Mouse (Mus musculus) gastrocnemius, postnatal 14 days (tissue): ENCODE results near the gene Defb19. TPM values are rescaled to one million over a fixed set of nuclear protein-coding genes. Genes with fewer than 3 reads are reported as not detected.

Experiments
- DNase-seq: peaks from one replicate; pipeline ENCODE4 v3.0.0; 2021; ENCODE audit warnings: mixed read lengths
- intact Hi-C: fragments of 180-260 bp; cut with DNase I; formaldehyde crosslinking; loops from one replicate; pipeline ENCODE4 v1.15.1; 2025; ENCODE audit warnings: low total_unique reads
- total RNA-seq, 2 experiments: library from RNA; stranded (reverse); gene quantifications; 2 replicates each; pipeline ENCODE4 v1.2.3; 2021

The Defb19 gene
- total RNA-seq, 2 experiments from 2014 or later: not detected

DNA sequence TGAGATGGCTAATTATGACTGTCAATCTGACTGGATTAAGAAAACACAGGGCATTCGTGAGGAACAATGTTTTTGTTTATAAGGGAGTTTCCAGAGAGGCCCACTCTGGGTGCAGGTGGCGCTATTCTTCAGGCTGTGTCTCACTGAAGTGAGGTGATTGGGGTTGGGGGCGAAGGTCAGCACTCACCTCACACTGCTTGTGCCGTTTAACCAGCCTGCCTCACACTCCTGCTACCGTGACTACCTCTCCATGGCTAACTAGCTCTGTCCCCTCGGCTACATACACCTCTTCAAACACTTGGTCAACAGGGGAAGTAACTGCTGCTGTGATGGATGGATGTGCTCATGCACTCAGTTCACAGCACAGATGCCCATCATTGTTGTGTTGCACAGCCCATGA, 8.9 kb upstream of the Defb19 start:
- DNase-seq: no peak
- intact Hi-C loops: no loop called here

DNA sequence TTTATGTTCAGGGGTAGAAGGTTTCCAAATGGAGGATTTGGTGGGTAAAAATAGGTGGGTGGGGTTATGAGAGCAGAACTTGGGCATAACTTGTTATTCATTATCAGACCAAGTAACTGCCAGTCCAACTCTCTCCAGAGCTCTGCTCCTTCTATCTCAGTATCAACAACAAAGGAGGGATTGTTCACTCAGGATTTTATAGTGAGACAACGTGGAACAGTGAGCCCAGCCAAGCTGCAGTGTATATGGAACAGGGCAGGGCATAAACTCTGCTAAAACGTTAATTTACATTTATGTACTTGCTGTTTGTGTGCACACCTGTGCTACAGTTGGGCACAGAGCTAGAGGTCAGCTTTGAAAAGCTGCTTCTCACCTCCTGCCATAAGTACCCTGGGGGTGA, 8.3 kb upstream of the Defb19 start:
- intact Hi-C loops: no loop called here
- no peak for DNase-seq

DNA sequence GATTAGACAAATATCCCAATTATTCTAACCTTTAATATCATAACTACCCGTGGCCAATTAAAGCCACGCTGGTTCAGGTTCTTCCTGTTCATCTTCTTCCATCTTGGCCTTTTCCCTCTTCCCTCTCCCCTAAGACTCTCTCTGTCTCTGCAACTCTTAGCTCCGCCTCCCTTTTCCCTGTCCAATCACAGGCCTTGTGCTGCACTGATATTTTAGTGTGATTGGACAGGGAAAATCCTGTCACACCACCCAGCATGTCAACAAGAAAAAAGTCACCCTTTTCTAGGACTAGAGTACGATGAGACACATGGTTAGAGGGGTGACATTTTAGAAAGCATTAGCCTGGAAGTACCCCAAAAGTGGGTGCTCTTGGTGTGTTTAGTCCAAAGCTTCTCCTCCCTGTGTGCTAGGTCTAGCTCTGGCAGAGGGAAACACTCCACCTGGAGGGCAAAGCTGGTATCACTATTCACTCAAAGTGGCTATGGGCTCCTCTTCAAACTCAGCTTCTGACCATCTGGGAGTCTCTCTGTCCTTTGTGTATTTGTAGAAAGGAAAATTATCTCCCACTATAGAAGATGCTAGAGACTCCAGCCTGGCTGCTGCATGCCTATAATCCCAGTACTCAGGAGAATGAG, 6.9 kb upstream of the Defb19 start:
- intact Hi-C loops: no loop called here
- DNase-seq: no peak

DNA sequence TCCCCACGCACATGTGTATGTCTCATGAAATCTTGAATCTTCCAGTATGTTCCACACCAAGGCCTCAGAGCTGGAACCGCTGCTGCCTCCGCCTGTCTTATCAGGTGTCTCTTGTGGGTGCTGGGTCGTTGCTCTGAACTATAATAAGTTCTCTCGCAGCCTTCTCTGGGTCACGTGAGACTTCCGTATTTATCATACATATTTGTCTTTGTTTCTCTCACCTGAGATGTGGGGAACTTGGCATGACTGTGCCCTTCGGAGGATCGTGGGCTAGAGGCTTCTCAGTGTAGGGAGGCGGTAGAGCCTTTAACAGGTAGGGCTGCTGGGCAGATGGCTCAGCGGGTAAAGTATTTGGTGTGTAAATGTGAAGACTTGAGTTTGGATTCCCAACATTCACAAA, 500 bp upstream of the Defb19 start:
- intact Hi-C loops: no loop called here
- DNase-seq: no peak

DNA sequence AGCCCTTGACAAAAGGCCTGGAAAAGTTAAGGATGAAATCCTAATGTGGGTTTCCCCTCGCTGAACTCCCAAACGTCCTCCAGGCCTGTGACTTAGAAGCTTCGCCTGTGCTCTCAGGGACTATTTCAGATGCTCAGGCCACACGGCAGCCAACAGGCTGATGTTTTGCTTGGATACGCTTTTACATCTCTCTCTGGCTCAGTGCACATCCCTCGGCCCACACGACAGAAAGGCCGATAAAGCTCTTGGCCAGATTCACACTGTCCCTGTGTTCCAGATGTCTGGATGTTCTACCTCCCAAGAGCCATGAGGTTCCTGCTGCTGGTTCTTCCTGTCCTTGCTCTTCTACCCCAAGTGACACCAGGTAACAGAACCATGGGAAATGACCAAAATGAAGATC, 6.6 kb downstream of the Defb19 start:
- intact Hi-C loops: no loop called here
- DNase-seq: no peak

DNA sequence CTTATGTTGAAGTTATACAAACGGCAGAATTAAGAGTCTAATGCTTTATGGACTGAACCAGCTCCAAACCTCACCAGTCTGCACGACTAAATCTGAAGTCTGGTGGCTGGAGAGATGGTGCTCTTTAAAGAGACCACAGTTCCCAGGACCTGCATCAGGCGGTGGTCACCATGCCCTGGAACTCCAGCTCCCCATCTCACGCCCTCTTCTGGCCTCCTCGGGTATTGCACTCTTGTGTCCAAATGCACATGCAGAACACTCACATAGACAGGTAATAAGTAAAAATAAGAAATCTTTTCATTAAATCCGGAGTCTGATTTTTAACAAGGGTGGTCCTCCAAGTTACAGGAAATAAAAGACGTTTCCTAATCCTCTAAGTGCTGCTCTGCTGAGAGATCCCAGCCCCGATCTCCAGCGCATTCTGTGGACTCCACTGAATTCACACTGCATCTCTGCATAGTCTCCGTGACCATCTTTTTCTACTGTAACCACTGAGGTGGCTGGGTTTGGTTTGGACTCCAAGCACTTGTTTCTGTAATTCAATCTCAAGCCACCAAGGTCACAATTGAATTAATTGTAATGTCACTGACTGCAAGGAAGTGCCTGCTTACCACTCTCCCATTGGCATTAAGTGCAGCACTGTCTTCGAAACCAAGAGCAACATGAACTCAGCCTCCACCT, 7.9 kb downstream of the Defb19 start, which contains the start of gene Defb21:
TSS of gene Defb21 (plus strand) at position 631 of the 681 bp plus-strand sequence.
- intact Hi-C loops: no loop called here

DNA sequence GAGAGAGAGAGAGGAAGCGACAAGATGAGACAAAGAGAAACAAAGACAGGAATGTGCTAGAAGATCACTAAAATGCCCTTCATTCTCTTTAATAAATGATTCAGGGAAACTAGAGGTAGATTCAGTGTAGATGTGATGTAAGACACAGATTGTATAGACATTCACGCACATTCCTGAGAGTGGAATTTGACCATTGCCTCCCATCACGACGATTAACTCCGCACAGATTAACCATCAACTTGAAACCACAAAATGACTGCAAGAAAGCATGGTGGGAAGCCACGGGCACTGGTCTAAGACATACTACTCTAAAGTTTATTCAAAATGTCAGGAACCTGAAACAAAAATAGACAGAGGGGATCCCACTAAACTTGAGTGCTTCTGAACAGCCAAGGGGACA, 9.8 kb downstream of the Defb19 start:
- DNase-seq: no peak
- intact Hi-C loops: no loop called here

More for the DNA sequence above, 7.9 kb downstream of the Defb19 start, which contains the start of gene Defb21:
- DNase-seq: no peak

DNA sequence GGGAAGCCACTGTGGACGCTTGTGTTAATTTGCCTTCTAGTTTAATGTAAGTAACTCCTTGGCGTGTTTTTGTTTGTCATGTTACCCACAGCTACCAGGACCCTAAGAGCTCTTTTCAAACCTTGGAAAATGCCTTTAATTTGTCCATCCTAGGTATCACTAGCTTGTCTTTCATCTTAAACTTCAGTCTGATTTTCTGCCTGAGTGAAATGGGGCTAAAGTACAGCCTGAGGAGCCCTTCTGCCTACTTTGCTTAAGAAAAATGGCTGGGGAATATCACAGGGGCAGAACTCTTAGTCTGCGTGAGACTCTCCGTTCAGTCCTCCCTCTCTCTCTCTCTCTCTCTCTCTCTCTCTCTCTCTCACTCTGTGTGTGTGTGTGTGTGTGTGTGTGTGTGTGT, 10.2 kb downstream of the Defb19 start:
- no peak for DNase-seq
- intact Hi-C loops: no loop called here

DNA sequence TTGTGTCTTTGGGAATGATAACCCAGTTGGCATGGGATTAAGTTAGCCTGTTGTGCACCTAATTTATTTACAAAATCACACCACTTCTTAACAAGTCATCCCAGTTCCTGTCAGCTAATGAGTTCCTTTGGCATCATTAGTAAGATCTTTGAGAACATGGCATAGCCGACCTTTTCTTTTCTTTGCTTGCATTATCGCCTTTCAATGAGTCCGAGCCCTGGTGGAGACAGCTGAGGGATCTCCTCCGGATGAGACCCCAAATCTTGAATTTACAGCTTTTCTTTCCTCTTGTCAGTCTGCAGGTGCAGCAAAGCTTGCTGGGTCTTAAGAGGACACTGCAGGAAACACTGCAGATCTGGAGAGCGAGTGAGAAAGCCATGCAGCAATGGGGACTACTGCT, 11.1 kb downstream of the Defb19 start, which contains the start of gene Gm17416:
TSS of gene Gm17416 (plus strand) at position 301 of the 400 bp plus-strand sequence.
- no peak for DNase-seq
- intact Hi-C loops: no loop called here

DNA sequence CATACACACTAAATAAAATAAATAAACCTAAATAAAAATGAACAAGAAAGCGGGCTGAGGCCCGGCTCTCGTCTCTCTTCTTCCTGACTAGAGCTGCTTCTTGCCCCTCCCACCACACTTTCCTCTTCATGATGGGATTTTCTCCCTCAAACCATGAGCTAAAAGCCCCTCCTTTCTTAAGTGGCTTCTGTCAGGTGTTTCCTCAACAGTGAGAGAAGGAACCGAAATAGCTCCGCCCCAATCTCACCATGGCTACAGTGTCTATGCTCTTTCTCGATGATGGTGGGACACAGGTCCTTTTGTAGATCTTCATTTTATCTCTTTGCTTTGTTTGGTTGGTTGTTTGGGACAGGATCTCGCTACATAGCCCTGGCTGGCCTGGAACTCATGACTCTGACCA, 23.5 kb downstream of the Defb19 start:
- DNase-seq: no peak
- intact Hi-C loops: no loop called here

DNA sequence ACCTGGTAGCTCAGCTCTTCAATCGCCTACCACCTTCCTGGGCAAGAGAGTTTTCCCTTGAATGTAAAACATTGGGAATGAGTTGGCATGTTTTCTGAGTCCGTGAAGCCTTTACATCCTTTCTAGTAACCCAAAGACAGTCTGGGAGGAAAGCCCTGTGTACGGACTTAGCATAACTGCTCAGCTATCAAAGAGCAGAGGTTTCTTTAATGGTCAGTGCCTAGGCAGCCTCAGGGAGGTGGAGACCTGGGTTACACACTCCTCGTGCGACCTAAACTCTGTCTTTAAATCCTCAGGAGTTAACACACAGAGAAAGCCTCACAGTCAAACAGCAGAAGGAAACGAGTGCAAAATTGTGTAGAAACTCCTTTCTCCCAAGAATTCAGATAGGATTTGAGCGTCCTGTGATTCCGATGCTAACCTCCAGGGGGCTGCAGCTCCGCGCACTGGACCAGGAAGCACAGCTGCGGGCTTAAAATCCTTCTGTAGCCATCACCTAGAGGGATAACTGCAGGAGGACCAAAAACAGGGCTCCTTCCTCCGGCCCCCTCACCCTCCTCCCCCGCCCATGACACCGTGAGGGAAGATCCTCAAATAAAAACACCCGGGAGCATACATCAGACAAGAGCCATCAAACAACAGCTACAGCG, 26.2 kb downstream of the Defb19 start:
- intact Hi-C loops: no loop called here
- DNase-seq: peak; percentile 54

DNA sequence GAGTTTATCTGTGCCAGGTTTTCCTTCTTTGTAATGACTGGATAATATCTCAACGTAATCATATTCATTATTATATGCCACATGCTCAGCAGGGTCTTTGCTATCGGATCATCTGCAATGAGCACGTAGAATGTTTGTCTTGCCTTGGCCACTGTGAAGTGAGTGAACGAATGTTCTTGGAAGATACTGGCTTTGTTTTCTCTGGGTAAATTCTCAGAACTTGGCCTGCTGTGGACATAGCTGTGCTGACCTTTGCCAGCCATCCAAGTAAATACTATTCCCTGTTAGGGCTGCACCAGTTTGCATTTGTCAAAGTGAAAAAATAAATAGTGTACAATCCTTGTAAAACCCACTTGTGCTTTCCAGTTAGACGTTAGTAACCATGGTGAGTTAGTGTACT, 32.0 kb downstream of the Defb19 start:
- intact Hi-C loops: loop anchor here (10.0 kb wide), 1 partner anchor 73 kb away; the partner anchor contains the start of gene Defb20
- DNase-seq: no peak

DNA sequence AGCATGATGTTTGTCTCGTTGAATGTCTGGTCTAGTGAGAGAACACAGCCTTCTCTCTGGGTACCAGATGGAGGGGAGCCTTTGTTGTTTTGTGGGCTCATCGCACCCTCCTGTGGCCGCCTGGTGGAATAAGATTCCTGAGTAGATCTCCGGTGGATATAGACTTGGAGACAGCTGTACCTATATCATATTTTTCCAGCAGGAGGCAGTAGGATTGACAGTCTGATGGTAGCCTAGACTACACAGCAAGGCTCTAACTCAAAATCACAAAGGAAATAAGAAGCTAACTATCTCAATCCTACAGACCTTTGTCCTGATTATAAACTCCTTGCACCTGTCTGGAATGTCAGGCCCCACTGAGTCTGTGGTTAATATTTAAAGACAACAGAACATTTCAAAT, 35.4 kb downstream of the Defb19 start:
- no peak for DNase-seq
- intact Hi-C loops: loop anchor here (10.0 kb wide), 1 partner anchor 70 kb away; the partner anchor contains the start of gene Defb20

DNA sequence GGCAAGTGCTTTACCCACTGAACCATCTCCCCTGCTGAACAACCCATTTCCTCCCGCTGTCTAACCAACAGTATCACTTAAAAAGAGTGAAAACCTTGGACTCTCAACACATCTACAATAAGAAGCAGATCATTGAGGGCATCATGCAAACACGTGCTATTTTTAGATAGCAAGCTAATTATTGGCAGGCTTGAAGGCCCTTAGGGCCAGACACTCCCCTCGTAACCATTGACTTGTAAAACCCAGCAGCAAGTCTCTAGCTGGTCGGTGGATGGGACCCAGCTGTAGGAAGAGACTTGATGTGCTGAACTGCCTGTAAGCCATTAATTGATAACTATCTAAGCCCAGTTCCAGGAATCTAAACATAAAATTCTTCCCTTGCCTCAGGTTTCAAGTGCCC, 36.6 kb downstream of the Defb19 start:
- intact Hi-C loops: loop anchor here (10.0 kb wide), 1 partner anchor 69 kb away; the partner anchor contains the start of gene Defb20

DNA sequence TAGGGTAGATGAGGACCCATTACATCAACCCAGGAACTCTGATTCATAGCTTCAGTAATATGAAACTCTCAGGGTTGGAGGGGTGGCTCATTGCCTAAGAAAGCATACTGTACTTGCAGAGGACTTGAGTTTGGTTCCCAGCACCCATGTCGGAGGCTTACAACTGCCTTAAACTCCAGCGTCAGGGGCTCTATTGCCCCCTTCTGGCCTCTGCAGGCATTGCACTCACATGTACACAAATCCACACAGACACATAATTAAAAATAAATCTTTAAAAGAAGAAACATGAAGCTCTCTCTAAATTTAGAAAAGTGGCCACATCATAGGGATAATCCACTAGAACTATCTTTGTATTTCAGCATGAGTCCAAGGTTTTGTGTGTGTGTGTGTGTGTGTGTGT, 37.2 kb downstream of the Defb19 start:
- no peak for DNase-seq
- intact Hi-C loops: loop anchor here (10.0 kb wide), 1 partner anchor 68 kb away; the partner anchor contains the start of gene Defb20

More for the DNA sequence above, 36.6 kb downstream of the Defb19 start:
- no peak for DNase-seq

DNA sequence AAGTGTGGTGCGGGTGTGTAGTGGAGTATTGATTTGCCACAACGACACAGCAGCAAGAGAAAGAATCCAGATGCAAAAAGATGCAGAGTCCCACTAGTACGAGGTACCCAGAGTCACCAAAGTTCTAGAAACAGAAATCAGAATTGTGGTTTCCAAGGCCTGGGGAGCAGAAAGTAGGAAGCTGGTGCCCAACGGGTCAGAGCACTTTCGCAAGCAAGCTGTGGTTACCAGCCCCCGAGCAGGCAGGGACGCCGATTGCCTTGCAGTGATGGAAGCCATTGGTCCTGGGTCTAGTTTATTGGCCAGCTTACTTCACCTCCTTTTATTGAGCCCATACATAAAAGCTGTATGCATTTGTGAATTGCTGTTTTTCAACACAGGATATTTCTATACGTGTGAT, 38.1 kb downstream of the Defb19 start:
- no peak for DNase-seq
- intact Hi-C loops: loop anchor here (10.0 kb wide), 1 partner anchor 67 kb away; the partner anchor contains the start of gene Defb20

DNA sequence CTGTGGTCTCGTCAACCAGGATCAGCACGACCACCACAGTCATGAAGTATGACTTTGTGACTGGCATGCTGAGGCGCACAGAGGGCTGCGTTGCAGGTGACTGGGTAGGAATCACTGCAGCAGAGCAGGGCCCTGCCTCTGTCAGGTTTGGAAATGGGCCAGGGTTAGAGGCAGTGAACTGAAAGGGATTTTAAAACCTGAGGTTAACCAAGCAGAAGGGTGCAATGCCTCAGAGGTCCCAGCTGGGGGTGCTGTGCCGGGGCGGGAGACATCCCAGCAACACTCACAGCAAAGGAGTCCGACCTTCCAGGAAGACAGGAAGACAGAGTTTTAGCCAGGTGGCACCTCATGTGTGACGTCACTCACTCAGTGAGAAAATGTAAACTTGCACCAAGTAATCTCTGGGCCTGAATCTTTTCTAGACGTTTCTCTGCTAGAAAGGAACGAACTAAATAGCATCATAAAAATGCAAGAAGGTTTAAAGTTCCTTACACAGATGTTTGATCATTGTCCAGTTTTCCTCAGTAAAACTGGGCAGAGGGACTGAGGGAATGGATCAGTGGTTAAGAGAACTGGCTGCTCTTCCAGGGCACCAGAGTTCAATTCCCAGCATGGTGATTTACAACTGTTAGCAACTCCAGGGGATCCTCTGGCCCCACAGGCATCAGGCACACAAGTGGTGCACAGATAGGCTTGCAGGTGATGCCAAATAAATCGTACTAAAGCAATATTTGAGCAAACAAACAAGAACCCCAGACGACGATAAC, 40.0 kb downstream of the Defb19 start, which contains the start of gene Defb29:
TSS of gene Defb29 (minus strand) at position 155 of the 767 bp plus-strand sequence.
- DNase-seq: no peak
- intact Hi-C loops: loop anchor here (10.0 kb wide), 1 partner anchor 65 kb away; the partner anchor contains the start of gene Defb20
